8 mouse cellular contexts compared by ENCODE assay signal in genomic region chr1:90202207-90202978, GRCm38 (mm10). TPM values are rescaled to one million over a fixed set of nuclear protein-coding genes. Genes with fewer than 3 reads are reported as not detected.
DNase-seq lines count a peak whose midpoint lies in the region; ATAC-seq lines count a peak whose summit lies in the region.
"Had no signal": no experiment of that assay in that cellular context is flagged by ENCODE, and none has a peak within 500 bp of the region (broad histone marks: within the 10 kb centered on the region; RNA-seq: fewer than 3 reads in every experiment).

No protein-coding gene starts in this region.

- no peaks in the 10 kb centered on the region; the same call in 1 of the 2 replicates for H3K27me3 ChIP-seq in forebrain, embryonic 16.5 days (replicated peaks; ENCODE audit: control insufficient read depth, insufficient read depth, low read length)
- H3K27me3 ChIP-seq in splenic B cell, adult 2 months (ENCODE audit: control insufficient read depth, insufficient read depth, low read length, poor library complexity, severe bottlenecking): no peaks in the 10 kb centered on the region

- WGBS in forebrain, embryonic 16.5 days: 8% methylated on average over 23 of the region's 23 CpGs

- peaks cover 44% of the 10 kb centered on the region for H3K4me1 ChIP-seq in forebrain, embryonic 16.5 days (replicated peaks; ENCODE audit: control insufficient read depth, insufficient read depth, low read length)

- peak; percentile 30 for ATAC-seq in forebrain, embryonic 16.5 days

- intact Hi-C loops in heart, postnatal 25 days (cut with DNase I): loop anchor here (2.0 kb wide), 1 partner anchor 166 kb away; no protein-coding TSS in a partner anchor

- H3K4me2 ChIP-seq in forebrain, embryonic 16.5 days (ENCODE audit: low read length): peak overlapping the region; percentile 67

- H3K9ac ChIP-seq in forebrain, embryonic 16.5 days (replicated peaks; ENCODE audit: low read depth, low read length): peak overlapping the region; percentile 7

- H3K27ac ChIP-seq in forebrain, embryonic 16.5 days (ENCODE audit: low read length): no peak overlapping the region

- no peaks in the 10 kb centered on the region for H3K9me3 ChIP-seq in forebrain, embryonic 16.5 days (ENCODE audit: control insufficient read depth, low read length)

- peak; percentile 99 for DNase-seq in ZHBTc4 (ENCODE audit: low read depth, low spot score)
- peak; percentile 77 for DNase-seq in cerebellum, adult 18-20 months
- peak; percentile 85 for DNase-seq in heart, postnatal 25 days (ENCODE audit: low spot score)
- DNase-seq in kidney, postnatal 4 days: peak; percentile 80 to 84
- peak; percentile 77 for DNase-seq in lung, postnatal 36 days
- peak; percentile 26 for DNase-seq in splenic B cell, adult 2 months (ENCODE audit: low read depth, low spot score)

- H3K36me3 ChIP-seq in forebrain, embryonic 16.5 days (ENCODE audit: control insufficient read depth, insufficient read depth): no peaks in the 10 kb centered on the region
- no peaks in the 10 kb centered on the region for H3K36me3 ChIP-seq in splenic B cell, adult 2 months (ENCODE audit: control insufficient read depth, insufficient read depth, low read length, poor library complexity, severe bottlenecking)

- no peak overlapping the region for H3K4me3 ChIP-seq in forebrain, embryonic 16.5 days (replicated peaks; ENCODE audit: low read length)
- H3K4me3 ChIP-seq: erythroblast, embryonic 14.5 days had no signal

RNA-seq across cellular contexts. Expression of gene Ackr3, which starts 1.4 kb away (rescaled TPM):
- polyA plus RNA-seq in forebrain, embryonic 16.5 days (2015; fragmentation: Nextera tagmentation; extraction: Ambion mirVana): 20.3 and 26.1 TPM in 2 replicates
- 10 to 100 TPM; 64.4 to 75.8 TPM for total RNA-seq in heart, postnatal 25 days (2021)
- polyA plus RNA-seq: erythroblast, embryonic 14.5 days had no signal

RNA-seq across cellular contexts. Expression of gene Iqca, which starts 49.2 kb away (rescaled TPM):
- polyA plus RNA-seq in forebrain, embryonic 16.5 days (2015; fragmentation: Nextera tagmentation; extraction: Ambion mirVana): 0.45 and 0.67 TPM in 2 replicates
- total RNA-seq in heart, postnatal 25 days (2021): not detected
- polyA plus RNA-seq: erythroblast, embryonic 14.5 days had no signal

Comparison
In these comparisons a context has a peak if more than half of its experiments do, and no peak if none do; other contexts are left out.
1. DNase-seq: peak in every context shown above with its lines; median percentile 99 in ZHBTc4; 85 in heart, postnatal 25 days; 82 in kidney, postnatal 4 days; 77 in cerebellum, adult 18-20 months; 77 in lung, postnatal 36 days; 26 in splenic B cell, adult 2 months.